Mouse (Mus musculus): Measurements from ENCODE around the gene Ecm1. TPM values are rescaled to one million over a fixed set of nuclear protein-coding genes. Genes with fewer than 3 reads are reported as not detected.

Gene Ecm1
- polyA plus RNA-seq, 1 experiment from 2014 or later = 178 TPM

DNA sequence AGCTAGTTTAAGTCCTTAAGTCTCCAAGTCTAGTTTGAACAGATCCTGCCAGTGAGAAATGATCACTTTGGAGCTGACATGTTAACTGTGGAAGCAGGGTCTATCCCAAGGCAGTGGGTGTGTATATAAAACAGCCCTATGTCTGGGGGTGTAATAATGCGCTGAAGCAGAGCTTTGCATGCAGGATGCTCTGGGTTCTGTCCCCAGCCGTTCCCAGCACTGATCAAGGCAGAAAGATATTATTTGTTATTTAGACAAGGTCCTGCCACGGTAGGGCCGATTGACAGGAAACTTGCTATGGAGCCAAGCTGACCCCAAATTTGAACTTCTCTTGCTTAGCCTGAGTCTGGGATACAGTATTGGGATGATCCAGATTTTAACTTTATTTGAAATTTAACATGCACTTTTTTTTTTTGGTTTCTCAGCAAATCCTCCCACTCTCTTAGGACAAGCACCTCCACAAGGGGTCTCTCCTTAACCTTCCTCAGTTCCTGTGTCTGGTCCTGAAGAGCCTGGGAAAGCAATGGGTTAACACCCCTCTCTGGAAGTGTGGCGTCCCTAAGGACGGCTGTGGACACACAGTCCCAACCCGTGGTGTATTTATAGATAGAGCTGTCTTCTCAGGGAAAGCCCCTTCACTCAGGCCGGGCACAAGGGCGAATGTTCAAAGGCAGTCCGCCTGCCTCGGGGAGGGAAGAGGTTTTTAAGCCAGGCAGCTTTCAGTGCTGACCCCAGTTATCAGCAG, 50.0 kb downstream of the Ecm1 start:
- 17% methylated on average over 11 of the region's 11 CpGs for WGBS
- Histone ChIP-seq H3K4me3 (replicated peaks; ENCODE audit: low read depth, low read length) (no peak overlapping the region), H3K9ac (ENCODE audit: low read depth, low read length) (no peak overlapping the region), H3K27ac (no peak overlapping the region; the same call in 1 of the 2 replicates), H3K4me1 (replicated peaks; ENCODE audit: insufficient read depth, low read length) (peaks cover 37% of the 10 kb centered on the region), H3K4me2 (ENCODE audit: low read length) (no peak overlapping the region; the same call in 1 of the 2 replicates), H3K9me3 (replicated peaks; ENCODE audit: low read length) (no peaks in the 10 kb centered on the region), H3K36me3 (ENCODE audit: insufficient read depth, low read length) (no peaks in the 10 kb centered on the region), H3K27me3 (ENCODE audit: insufficient read depth, low read length) (no peaks in the 10 kb centered on the region)
- TF ChIP-seq CTCF (IDR thresholded peaks at IDR 0.05; ENCODE audit: low read depth) = peak; percentile 47
- no peak for ATAC-seq (replicated peaks; ENCODE audit: low FRiP score, low read depth)
- peak; percentile 79 for DNase-seq (ENCODE audit: low spot score)

DNA sequence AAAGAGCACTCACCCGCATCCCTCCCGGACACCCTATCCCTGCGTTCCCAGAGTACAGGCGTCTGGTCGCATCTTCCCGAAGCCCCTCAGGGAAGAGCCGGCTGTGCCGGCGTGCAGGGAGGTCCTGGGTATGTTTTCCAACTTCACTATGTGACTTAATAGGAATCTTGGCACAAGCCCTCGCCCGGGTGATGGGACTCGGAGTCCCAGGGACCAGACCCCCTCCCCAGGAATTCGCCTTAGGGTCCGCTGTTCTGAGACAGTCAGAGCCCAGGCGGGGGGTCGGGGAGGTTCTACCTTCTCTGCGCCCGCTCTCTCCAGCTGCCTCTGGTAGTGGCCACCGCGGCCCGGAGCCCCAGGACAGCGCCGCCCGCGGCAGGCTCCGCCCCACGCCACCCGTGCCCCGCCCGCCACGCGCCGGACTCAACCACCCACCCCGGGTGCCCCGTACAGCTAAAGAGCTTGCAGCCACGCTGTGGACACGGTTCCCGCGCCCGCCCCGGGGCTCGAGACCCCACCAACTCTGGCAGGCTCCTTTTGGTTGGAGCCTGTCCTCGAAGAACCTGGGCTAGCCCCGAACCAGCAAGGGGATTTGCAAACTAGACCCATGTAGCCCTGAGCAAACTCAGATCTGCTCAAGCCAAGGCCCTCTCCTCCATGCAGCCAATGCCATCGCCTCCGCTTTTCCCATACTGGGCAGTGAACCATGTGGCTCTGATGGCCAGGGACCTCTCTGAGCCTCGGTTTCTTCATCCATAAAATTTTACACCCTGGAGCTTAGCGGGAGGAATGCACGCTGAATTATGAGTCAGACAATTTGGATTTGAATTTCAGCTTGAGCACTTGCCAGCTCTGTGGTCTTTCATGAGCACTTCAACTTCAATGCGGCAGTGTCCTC, 51.6 kb downstream of the Ecm1 start, which contains the start of gene Adamtsl4:
Gene Adamtsl4 (minus strand): TSS at position 394 of the 898 bp plus-strand sequence.
- 4% methylated on average over 49 of the region's 50 CpGs for WGBS
- ATAC-seq (replicated peaks; ENCODE audit: low FRiP score, low read depth) = peak; percentile 71
- Histone ChIP-seq H3K9me3 (replicated peaks; ENCODE audit: low read length) (no peaks in the 10 kb centered on the region), H3K4me2 (ENCODE audit: low read length) (peak within 1 kb of the TSS; percentile 86), H3K27me3 (ENCODE audit: insufficient read depth, low read length) (no peaks in the 10 kb centered on the region), H3K4me1 (replicated peaks; ENCODE audit: insufficient read depth, low read length) (peaks cover 37% of the 10 kb centered on the region), H3K36me3 (ENCODE audit: insufficient read depth, low read length) (no peaks in the 10 kb centered on the region), H3K27ac (peak within 1 kb of the TSS; percentile 87), H3K9ac (ENCODE audit: low read depth, low read length) (peak within 1 kb of the TSS; percentile 54), H3K4me3 (replicated peaks; ENCODE audit: low read depth, low read length) (peak within 1 kb of the TSS; percentile 42)
- peak; percentile 83 for DNase-seq (ENCODE audit: low spot score)
- TF ChIP-seq CTCF (IDR thresholded peaks at IDR 0.05; ENCODE audit: low read depth) = no peak

DNA sequence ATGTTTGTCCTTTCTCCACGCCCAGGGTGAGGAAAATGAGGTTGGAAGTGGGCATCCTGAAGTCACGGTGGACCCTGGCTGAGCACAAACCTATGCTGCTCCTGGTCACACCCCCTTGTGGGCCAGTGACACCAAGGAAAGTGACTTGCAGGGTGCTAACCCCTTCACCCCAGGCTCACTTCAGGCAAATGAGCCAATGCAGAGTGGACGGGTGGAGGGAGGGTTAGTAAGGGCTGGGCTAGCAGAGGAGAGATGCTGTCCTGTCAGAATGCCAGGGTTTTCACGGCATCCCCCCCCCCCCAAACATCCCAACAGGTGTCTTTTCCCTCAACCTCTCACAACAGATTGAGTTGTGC, 52.2 kb downstream of the Ecm1 start:
- H3K9ac ChIP-seq (ENCODE audit: low read depth, low read length) = peak overlapping the region; percentile 54
- H3K27me3 ChIP-seq (ENCODE audit: insufficient read depth, low read length) = no peaks in the 10 kb centered on the region
- 12% methylated on average over 4 of the region's 4 CpGs for WGBS
- H3K4me2 ChIP-seq (ENCODE audit: low read length) = peak overlapping the region; percentile 86
- H3K4me3 ChIP-seq (replicated peaks; ENCODE audit: low read depth, low read length) = peak overlapping the region; percentile 42
- H3K36me3 ChIP-seq (ENCODE audit: insufficient read depth, low read length) = no peaks in the 10 kb centered on the region
- peaks cover 37% of the 10 kb centered on the region for H3K4me1 ChIP-seq (replicated peaks; ENCODE audit: insufficient read depth, low read length)
- H3K9me3 ChIP-seq (replicated peaks; ENCODE audit: low read length) = no peaks in the 10 kb centered on the region
- peak overlapping the region; percentile 87 for H3K27ac ChIP-seq
- ATAC-seq (replicated peaks; ENCODE audit: low FRiP score, low read depth) (peak; percentile 27), DNase-seq (ENCODE audit: low spot score) (no peak)
- no peak for TF ChIP-seq CTCF (IDR thresholded peaks at IDR 0.05; ENCODE audit: low read depth)

DNA sequence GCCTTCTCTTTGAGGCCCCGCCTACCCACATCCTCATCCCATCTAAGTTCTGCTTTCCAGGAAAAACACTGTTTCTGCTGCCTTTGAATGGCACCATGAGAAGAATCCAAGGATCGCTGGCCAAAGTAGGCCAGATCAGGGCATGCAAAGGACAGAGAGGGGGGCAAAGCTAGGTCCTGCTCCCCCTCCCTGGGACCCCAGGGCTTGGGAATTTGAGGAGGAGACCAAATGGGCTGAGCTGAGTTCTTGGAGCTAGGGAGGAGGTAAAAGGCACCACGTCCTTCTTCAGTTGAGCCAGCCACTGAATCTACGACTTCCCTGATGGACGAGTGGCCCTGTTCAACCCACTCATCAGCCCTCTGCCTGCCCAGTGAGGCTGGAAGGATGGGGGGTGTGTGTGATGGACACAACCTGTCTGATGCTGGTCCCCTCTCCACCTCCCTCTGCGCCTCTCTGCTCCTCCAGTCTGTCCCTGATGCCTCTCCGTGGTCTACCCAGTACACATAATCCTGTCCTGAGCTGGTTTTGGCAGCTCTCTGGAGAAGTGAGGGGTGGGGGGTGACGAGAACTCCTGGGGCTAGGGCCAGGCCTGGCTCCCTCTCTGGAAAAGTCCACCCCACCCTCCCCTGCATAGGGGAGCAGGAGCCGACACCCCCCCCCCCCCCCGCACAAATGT, 52.7 kb downstream of the Ecm1 start:
- WGBS = 32% methylated on average over 10 of the region's 10 CpGs
- Histone ChIP-seq H3K4me1 (replicated peaks; ENCODE audit: insufficient read depth, low read length) (peaks cover 37% of the 10 kb centered on the region), H3K4me2 (ENCODE audit: low read length) (peak overlapping the region; percentile 86), H3K4me3 (replicated peaks; ENCODE audit: low read depth, low read length) (peak overlapping the region; percentile 42; the same call in 1 of the 2 replicates), H3K9me3 (replicated peaks; ENCODE audit: low read length) (no peaks in the 10 kb centered on the region), H3K27ac (peak overlapping the region; percentile 87; the same call in 1 of the 2 replicates), H3K9ac (ENCODE audit: low read depth, low read length) (0 out of 2 replicates have a peak overlapping the region, but pooled peaks have one; percentile 54), H3K36me3 (ENCODE audit: insufficient read depth, low read length) (no peaks in the 10 kb centered on the region), H3K27me3 (ENCODE audit: insufficient read depth, low read length) (no peaks in the 10 kb centered on the region)
- ATAC-seq (replicated peaks; ENCODE audit: low FRiP score, low read depth) = no peak
- no peak for TF ChIP-seq CTCF (IDR thresholded peaks at IDR 0.05; ENCODE audit: low read depth)
- DNase-seq (ENCODE audit: low spot score) = no peak

DNA sequence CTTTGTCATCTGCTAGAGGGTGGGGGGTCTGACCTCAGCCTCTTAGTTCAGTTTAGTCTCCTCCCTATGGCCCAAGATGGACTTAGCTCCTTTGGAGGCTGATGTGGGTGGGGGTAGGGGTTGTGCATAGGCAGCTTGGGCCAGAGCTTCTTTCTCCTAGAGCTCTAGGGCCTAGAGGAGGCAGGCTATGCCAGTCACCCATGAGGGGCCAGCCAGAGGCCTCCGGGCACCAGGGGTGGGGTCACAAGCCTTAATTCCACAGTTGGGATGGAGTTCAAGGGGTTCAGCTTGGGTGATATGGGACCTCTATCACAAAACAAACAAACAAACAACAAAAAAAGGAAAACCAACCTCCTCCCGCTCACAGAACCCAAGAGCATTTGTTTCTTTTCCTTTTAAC, 53.7 kb downstream of the Ecm1 start:
- H3K4me2 ChIP-seq (ENCODE audit: low read length) = no peak overlapping the region
- no peaks in the 10 kb centered on the region for H3K36me3 ChIP-seq (ENCODE audit: insufficient read depth, low read length)
- 80% methylated on average over 2 of the region's 2 CpGs for WGBS
- H3K27ac ChIP-seq = peak overlapping the region; percentile 36; the same call in 1 of the 2 replicates
- H3K9me3 ChIP-seq (replicated peaks; ENCODE audit: low read length) = no peaks in the 10 kb centered on the region
- TF ChIP-seq CTCF (IDR thresholded peaks at IDR 0.05; ENCODE audit: low read depth) = no peak
- peaks cover 43% of the 10 kb centered on the region for H3K4me1 ChIP-seq (replicated peaks; ENCODE audit: insufficient read depth, low read length)
- no peak overlapping the region for H3K9ac ChIP-seq (ENCODE audit: low read depth, low read length)
- ATAC-seq (replicated peaks; ENCODE audit: low FRiP score, low read depth) (no peak), DNase-seq (ENCODE audit: low spot score) (no peak)
- no peaks in the 10 kb centered on the region for H3K27me3 ChIP-seq (ENCODE audit: insufficient read depth, low read length)
- no peak overlapping the region for H3K4me3 ChIP-seq (replicated peaks; ENCODE audit: low read depth, low read length)

DNA sequence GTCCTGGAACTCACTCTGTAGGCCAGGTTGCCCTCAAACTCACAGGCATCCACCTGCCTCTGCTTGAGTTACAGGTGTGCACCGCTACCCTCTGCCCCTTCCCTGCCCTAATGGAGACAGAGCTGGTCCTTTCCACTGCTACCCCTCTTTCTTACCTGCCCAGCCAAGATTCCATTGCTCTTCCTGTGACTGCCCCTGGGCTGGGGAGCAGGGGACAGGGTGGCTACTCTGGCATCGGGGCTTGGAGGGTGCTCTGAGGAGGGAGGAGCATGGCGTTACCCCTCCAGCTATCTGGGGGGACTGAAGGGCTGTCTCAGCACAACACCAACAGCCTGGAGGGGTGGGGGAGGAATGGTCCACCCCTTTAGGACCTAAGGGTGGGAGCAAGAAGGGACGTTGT, 54.1 kb downstream of the Ecm1 start:
- no peak overlapping the region for H3K27ac ChIP-seq
- H3K9ac ChIP-seq (ENCODE audit: low read depth, low read length) = no peak overlapping the region
- TF ChIP-seq CTCF (IDR thresholded peaks at IDR 0.05; ENCODE audit: low read depth) = no peak
- no peaks in the 10 kb centered on the region for H3K9me3 ChIP-seq (replicated peaks; ENCODE audit: low read length)
- 72% methylated on average over 4 of the region's 4 CpGs for WGBS
- H3K36me3 ChIP-seq (ENCODE audit: insufficient read depth, low read length) = no peaks in the 10 kb centered on the region
- H3K4me3 ChIP-seq (replicated peaks; ENCODE audit: low read depth, low read length) = no peak overlapping the region
- no peak for DNase-seq (ENCODE audit: low spot score)
- H3K4me1 ChIP-seq (replicated peaks; ENCODE audit: insufficient read depth, low read length) = peaks cover 43% of the 10 kb centered on the region
- no peak overlapping the region for H3K4me2 ChIP-seq (ENCODE audit: low read length)
- no peak for ATAC-seq (replicated peaks; ENCODE audit: low FRiP score, low read depth)
- H3K27me3 ChIP-seq (ENCODE audit: insufficient read depth, low read length) = no peaks in the 10 kb centered on the region

Data from kidney, postnatal 0 days (tissue).